ENCODE assay signal across 31 mouse cellular contexts in genomic region chr7:128116396-128116795, GRCm38 (mm10). TPM values are rescaled to one million over a fixed set of nuclear protein-coding genes. Genes with fewer than 3 reads are reported as not detected.
DNase-seq lines count a peak whose midpoint lies in the region; ATAC-seq and TF ChIP-seq lines count a peak whose summit lies in the region.
"Had no signal": no experiment of that assay in that cellular context is flagged by ENCODE, and none has a peak within 500 bp of the region (broad histone marks: within the 10 kb centered on the region; RNA-seq: fewer than 3 reads in every experiment).

No protein-coding gene starts in this region.

- H3K36me3 ChIP-seq in liver, postnatal 0 days (replicated peaks; ENCODE audit: insufficient read depth, low read length), result no peaks in the 10 kb centered on the region
- H3K36me3 ChIP-seq: forebrain, embryonic 12.5 days; forebrain, embryonic 15.5 days; G1E; hindbrain, embryonic 12.5 days; hindbrain, embryonic 15.5 days had no signal

- no peaks in the 10 kb centered on the region for H3K27me3 ChIP-seq in liver, postnatal 0 days (ENCODE audit: insufficient read depth, low read length)
- H3K27me3 ChIP-seq: forebrain, embryonic 12.5 days; forebrain, embryonic 15.5 days; hindbrain, embryonic 12.5 days; hindbrain, embryonic 15.5 days; Patski had no signal

- TF ChIP-seq CTCF in liver, postnatal 0 days (IDR thresholded peaks at IDR 0.05; ENCODE audit: low read depth), result no peak

- H3K9ac ChIP-seq in liver, postnatal 0 days (replicated peaks), result no peak overlapping the region
- H3K9ac ChIP-seq: forebrain, embryonic 12.5 days; forebrain, embryonic 15.5 days; hindbrain, embryonic 12.5 days; hindbrain, embryonic 15.5 days had no signal

- no peaks in the 10 kb centered on the region for H3K4me1 ChIP-seq in liver, postnatal 0 days (ENCODE audit: insufficient read depth)
- H3K4me1 ChIP-seq: forebrain, embryonic 12.5 days; forebrain, embryonic 15.5 days; hindbrain, embryonic 15.5 days had no signal

- WGBS in liver, postnatal 0 days (ENCODE audit: insufficient replicate concordance), result 89% methylated on average over 5 of the region's 5 CpGs

- H3K9me3 ChIP-seq in liver, postnatal 0 days (ENCODE audit: low read length), result no peaks in the 10 kb centered on the region
- H3K9me3 ChIP-seq: forebrain, embryonic 12.5 days; forebrain, embryonic 15.5 days; G1E; hindbrain, embryonic 12.5 days; hindbrain, embryonic 15.5 days had no signal

- no peak overlapping the region for H3K27ac ChIP-seq in liver, postnatal 0 days (ENCODE audit: low read depth)
- H3K27ac ChIP-seq: forebrain, embryonic 12.5 days; forebrain, embryonic 15.5 days; hindbrain, embryonic 12.5 days; hindbrain, embryonic 15.5 days had no signal

- TF ChIP-seq EP300 in liver, postnatal 0 days (IDR thresholded peaks at IDR 0.05; ENCODE audit: low read depth), result no peak

- H3K4me3 ChIP-seq in liver, postnatal 0 days (ENCODE audit: low read depth, low read length), result no peak overlapping the region
- H3K4me3 ChIP-seq: forebrain, embryonic 12.5 days; forebrain, embryonic 15.5 days; hindbrain, embryonic 12.5 days; hindbrain, embryonic 15.5 days had no signal

- no peak overlapping the region for H3K4me2 ChIP-seq in liver, postnatal 0 days (ENCODE audit: low read depth, low read length)
- H3K4me2 ChIP-seq: forebrain, embryonic 12.5 days; forebrain, embryonic 15.5 days; heart, embryonic 11.5 days; hindbrain, embryonic 12.5 days; hindbrain, embryonic 15.5 days had no signal

- DNase-seq in heart, adult 11 months, result peak; percentile 80
- DNase-seq in heart, adult 18-20 months, result no peak
- peak; percentile 5 for DNase-seq in liver, postnatal 0 days
- DNase-seq in liver, result no peak
- DNase-seq in urinary bladder, adult 2 months (ENCODE audit: low spot score), result peak; percentile 8
- DNase-seq in urinary bladder, postnatal 25 days (ENCODE audit: low spot score), result no peak
- DNase-seq: adrenal gland, postnatal 10 days; B cell, adult 2 months; cerebellum, adult 18-20 months; cerebellum, adult 9-10 months; cerebellum, postnatal 14 days; gastrocnemius, postnatal 10 days; gastrocnemius, postnatal 36 days had no signal

- no peak for ATAC-seq in liver, postnatal 0 days
- ATAC-seq in erythroid progenitor cell, adult 5-6 weeks (replicated peaks; ENCODE audit: low FRiP score, poor library complexity, severe bottlenecking), result no peak
- ATAC-seq: forebrain, embryonic 15.5 days; Patski had no signal

RNA-seq across cellular contexts. Expression of gene Itgax, which starts 13.0 kb away (rescaled TPM):
- under 1 TPM; 0.30 to 0.51 TPM for total RNA-seq in heart, adult 18-20 months (2021)
- polyA plus RNA-seq in liver, postnatal 0 days (2015; fragmentation: Nextera tagmentation; extraction: Ambion mirVana), result 0.26 and 0.34 TPM in 2 replicates
- 3.4 and 3.8 TPM in 2 replicates for polyA plus RNA-seq in urinary bladder, adult 2 months (2012; rRNA removed)
- total RNA-seq in erythroid progenitor cell, adult 5-6 weeks (2015; ENCODE audit: low replicate concordance), result 0.42 and 1.1 TPM in 2 replicates
- 0.83 and 1.2 TPM in 2 replicates for total RNA-seq in erythroid progenitor cell, adult 5-6 weeks (2017; ENCODE audit: low replicate concordance)
- polyA plus RNA-seq: embryonic facial prominence, embryonic 11.5 days; forebrain, embryonic 15.5 days; G1E; hindbrain, embryonic 15.5 days had no signal

RNA-seq across cellular contexts. Expression of gene Itgad, which starts 37.8 kb away (rescaled TPM):
- total RNA-seq in heart, adult 18-20 months (2021), result not detected
- polyA plus RNA-seq in liver, postnatal 0 days (2015; fragmentation: Nextera tagmentation; extraction: Ambion mirVana), result 0.28 and 0.31 TPM in 2 replicates
- polyA plus RNA-seq in urinary bladder, adult 2 months (2012; rRNA removed), result 0.09 and 0.39 TPM in 2 replicates
- 14.1 and 18.9 TPM in 2 replicates for total RNA-seq in erythroid progenitor cell, adult 5-6 weeks (2015; ENCODE audit: low replicate concordance)
- 5.6 and 15.5 TPM in 2 replicates for total RNA-seq in erythroid progenitor cell, adult 5-6 weeks (2017; ENCODE audit: low replicate concordance)
- total RNA-seq: CH12.LX; G1E; gastrocnemius, postnatal 36 days; heart, postnatal 25 days had no signal
- polyA plus RNA-seq: embryonic facial prominence, embryonic 11.5 days; embryonic facial prominence, embryonic 14.5 days; forebrain, embryonic 12.5 days; forebrain, embryonic 15.5 days; heart, embryonic 11.5 days; hindbrain, embryonic 12.5 days; hindbrain, embryonic 15.5 days; Patski had no signal

RNA-seq across cellular contexts. Expression of gene Gm49368, which starts 53.9 kb away (rescaled TPM):
- total RNA-seq in heart, adult 18-20 months (2021), result not detected
- polyA plus RNA-seq in liver, postnatal 0 days (2015; fragmentation: Nextera tagmentation; extraction: Ambion mirVana), result 0.51 TPM in 1 of 2 replicates, not detected in the other
- 0.04 TPM in 1 of 2 replicates, not detected in the other for polyA plus RNA-seq in urinary bladder, adult 2 months (2012; rRNA removed)
- total RNA-seq in erythroid progenitor cell, adult 5-6 weeks (2015; ENCODE audit: low replicate concordance), result not detected in 2 replicates
- not detected in 2 replicates for total RNA-seq in erythroid progenitor cell, adult 5-6 weeks (2017; ENCODE audit: low replicate concordance)
- total RNA-seq: adrenal gland, postnatal 36 days; CH12.LX; G1E; gastrocnemius, adult 18-20 months; gastrocnemius, postnatal 10 days; granulocyte monocyte progenitor cell, adult 5-6 weeks; heart, postnatal 25 days; hematopoietic stem cell, adult 5-6 weeks had no signal
- polyA plus RNA-seq: embryonic facial prominence, embryonic 11.5 days; embryonic facial prominence, embryonic 14.5 days; forebrain, embryonic 12.5 days; forebrain, embryonic 15.5 days; G1E; heart, embryonic 11.5 days; heart, embryonic 14.5 days; heart, postnatal 0 days; hindbrain, embryonic 12.5 days; hindbrain, embryonic 15.5 days; Patski had no signal

RNA-seq across cellular contexts. Expression of gene Itgam, which starts 54.0 kb away (rescaled TPM):
- total RNA-seq in heart, adult 18-20 months (2021), result 1 to 10 TPM; 5.4 to 6.0 TPM
- 5.1 and 6.1 TPM in 2 replicates for polyA plus RNA-seq in liver, postnatal 0 days (2015; fragmentation: Nextera tagmentation; extraction: Ambion mirVana)
- 7.9 and 9.1 TPM in 2 replicates for polyA plus RNA-seq in urinary bladder, adult 2 months (2012; rRNA removed)
- total RNA-seq in erythroid progenitor cell, adult 5-6 weeks (2015; ENCODE audit: low replicate concordance), result 21.8 and 24.1 TPM in 2 replicates
- 16.9 and 19.8 TPM in 2 replicates for total RNA-seq in erythroid progenitor cell, adult 5-6 weeks (2017; ENCODE audit: low replicate concordance)
- polyA plus RNA-seq: Patski had no signal

Comparison
In these comparisons a context has a peak if more than half of its experiments do, and no peak if none do; other contexts are left out.
1. DNase-seq: peak in heart, adult 11 months (single experiment), liver, postnatal 0 days (single experiment) and urinary bladder, adult 2 months (single experiment); none in heart, adult 18-20 months (0 of 2), liver (single experiment) and urinary bladder, postnatal 25 days (single experiment).
2. RNA of gene Itgad, which starts 37.8 kb away (total RNA-seq): 5.6 to 18.9 TPM in erythroid progenitor cell, adult 5-6 weeks; not detected in heart, adult 18-20 months; every median in the first group is over 4 times any median in the second.